In genomic region chr15:57545141-57545540, GRCm38 (mm10) we compare ENCODE assay signal across 25 mouse cellular contexts.
"Had no signal": no experiment of that assay in that cellular context is flagged by ENCODE, and none has a peak within 500 bp of the region (broad histone marks: within the 10 kb centered on the region; RNA-seq: fewer than 3 reads in every experiment).

No protein-coding gene starts in this region.

- H3K4me2 ChIP-seq: heart, embryonic 12.5 days; hindbrain, embryonic 12.5 days; hindbrain, embryonic 14.5 days; intestine, embryonic 15.5 days; liver, embryonic 11.5 days; liver, embryonic 13.5 days; liver, embryonic 15.5 days had no signal

- H3K4me3 ChIP-seq: gastrocnemius, adult 2 months; heart, embryonic 10.5 days; heart, embryonic 12.5 days; hindbrain, embryonic 10.5 days; hindbrain, embryonic 12.5 days; intestine, embryonic 15.5 days; layer of hippocampus, adult 2 months; left cerebral cortex, adult 2 months; liver, embryonic 13.5 days; liver, embryonic 15.5 days had no signal

- H3K4me1 ChIP-seq: heart, embryonic 10.5 days; hindbrain, embryonic 10.5 days; hindbrain, embryonic 12.5 days; intestine, embryonic 15.5 days; liver, embryonic 13.5 days; liver, embryonic 15.5 days had no signal

- ATAC-seq: hindbrain, embryonic 16.5 days; inflammation-experienced regulatory T-cells, adult 6 months; intestine, embryonic 15.5 days; intestine, postnatal 0 days; liver, postnatal 0 days had no signal

- H3K36me3 ChIP-seq: heart, embryonic 10.5 days; heart, embryonic 12.5 days; hindbrain, embryonic 10.5 days; hindbrain, embryonic 12.5 days; intestine, embryonic 15.5 days; liver, embryonic 13.5 days; liver, embryonic 15.5 days had no signal

- H3K9me3 ChIP-seq: heart, embryonic 10.5 days; heart, embryonic 12.5 days; hindbrain, embryonic 10.5 days; hindbrain, embryonic 12.5 days; intestine, embryonic 15.5 days; liver, embryonic 13.5 days; liver, embryonic 15.5 days had no signal

- H3K27ac ChIP-seq: gastrocnemius, adult 2 months; heart, embryonic 10.5 days; hindbrain, embryonic 10.5 days; hindbrain, embryonic 12.5 days; hindbrain, embryonic 14.5 days; intestine, embryonic 15.5 days; layer of hippocampus, adult 2 months; left cerebral cortex, adult 2 months; liver, embryonic 13.5 days; liver, embryonic 15.5 days had no signal

- DNase-seq: gastrocnemius, adult 2 months; gastrocnemius, postnatal 10 days; gastrocnemius, postnatal 25 days; heart, adult 18-20 months; heart, postnatal 10 days; heart, postnatal 4 days; kidney, adult 18-20 months; kidney, adult 9 months; kidney, postnatal 36 days; liver; liver, embryonic 13.5 days; liver, postnatal 0 days had no signal

- H3K9ac ChIP-seq: heart, embryonic 12.5 days; hindbrain, embryonic 12.5 days; hindbrain, embryonic 14.5 days; intestine, embryonic 15.5 days; liver, embryonic 13.5 days; liver, embryonic 15.5 days; liver, postnatal 0 days had no signal

- H3K27me3 ChIP-seq: heart, embryonic 12.5 days; hindbrain, embryonic 12.5 days; intestine, embryonic 15.5 days; liver, embryonic 13.5 days; liver, embryonic 15.5 days had no signal
